Mouse (Mus musculus) hindlimb bud, embryonic 11.5 days (tissue): ENCODE measurements around the gene Itgav.

Experiments
- DNase-seq: peaks from one replicate; pipeline ENCODE4 v3.0.0-alpha.2; 2012; ENCODE audit warnings: low read depth, low spot score; ENCODE audit errors: extremely low spot score

The Itgav gene

DNA sequence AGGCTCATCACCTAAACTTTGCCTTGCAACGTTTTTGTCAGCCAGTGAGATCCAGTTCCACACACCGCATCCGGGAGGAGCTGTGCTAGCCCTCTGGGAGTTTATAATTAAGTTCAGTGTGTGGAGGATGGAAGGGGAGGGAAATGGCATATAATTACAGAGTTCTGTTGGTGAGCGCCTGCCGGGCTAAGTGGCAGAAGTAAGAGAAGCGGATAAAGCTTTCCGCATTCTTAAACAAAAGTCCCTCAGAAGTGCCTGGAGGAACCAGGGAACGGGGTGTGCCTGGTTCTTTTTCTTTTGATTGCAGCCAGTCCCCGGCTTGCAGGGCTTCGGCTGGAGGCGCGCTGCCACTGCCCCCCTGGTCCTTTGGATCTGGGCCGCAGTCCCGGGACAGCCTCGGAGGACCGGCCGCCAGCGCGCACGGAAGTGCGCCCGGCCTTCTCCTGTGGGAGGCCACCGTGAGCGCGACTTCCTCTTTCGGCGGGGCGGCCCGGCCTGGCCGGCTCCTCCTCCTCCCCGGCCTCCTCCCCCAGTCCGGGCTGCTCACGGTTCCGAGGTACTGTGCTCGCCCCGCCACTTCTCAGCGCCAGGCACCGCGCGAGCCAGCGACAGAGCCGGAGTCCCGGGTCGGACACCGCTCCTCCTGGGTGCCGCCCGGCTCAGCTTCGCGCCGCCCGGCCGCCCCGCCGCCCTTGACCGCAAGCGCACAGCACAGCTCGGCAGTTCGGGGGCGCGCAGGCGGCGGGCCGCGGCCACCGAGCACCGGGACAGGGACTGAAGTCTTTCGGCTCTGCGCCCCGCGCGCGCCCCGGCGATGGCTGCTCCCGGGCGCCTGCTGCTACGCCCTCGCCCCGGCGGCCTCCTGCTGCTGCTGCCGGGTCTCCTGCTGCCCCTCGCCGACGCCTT lies at the start of gene Itgav:
Gene Itgav (plus strand): TSS at position 477 of the 906 bp plus-strand sequence.
- DNase-seq = no peak

DNA sequence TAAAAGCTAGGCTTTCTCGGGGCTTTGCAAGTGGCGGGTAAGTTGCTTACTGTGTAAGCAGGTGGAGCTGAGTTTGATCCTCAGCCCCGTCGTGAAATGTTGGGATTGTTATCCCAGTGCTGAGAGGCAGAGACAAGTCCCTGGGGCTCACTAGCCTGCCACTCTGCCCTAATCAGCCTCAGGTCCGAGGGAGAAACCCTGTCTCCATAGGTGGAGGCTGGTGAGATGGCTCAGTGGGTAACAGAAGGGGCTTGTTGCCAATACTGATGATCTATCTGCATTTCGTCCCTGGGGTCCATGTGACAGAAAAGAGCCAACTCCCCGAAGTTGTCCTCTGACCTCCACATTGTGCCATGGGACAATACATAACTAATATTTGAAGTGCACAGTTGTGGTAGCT lies 49.8 kb upstream of the Itgav start:
- DNase-seq = no peak

DNA sequence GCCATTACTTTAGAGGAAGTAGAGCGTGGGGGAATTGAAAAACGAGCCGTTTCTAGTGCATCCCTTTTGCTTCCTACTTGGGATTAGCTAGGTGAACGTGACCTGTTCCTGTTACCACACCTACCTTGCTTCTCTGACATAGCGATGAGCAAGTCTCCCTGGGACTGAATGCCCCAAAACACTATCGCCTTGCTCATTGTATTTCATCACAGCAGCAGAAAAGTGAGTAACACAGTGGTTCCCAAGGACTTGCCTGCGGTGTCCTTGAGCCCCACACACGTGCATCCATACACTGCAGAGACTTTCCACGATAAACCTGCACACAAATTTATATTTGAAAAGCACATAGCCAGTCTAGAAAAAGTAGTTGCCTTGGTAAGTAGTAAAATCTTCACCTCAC lies 49.3 kb upstream of the Itgav start:
- DNase-seq = no peak

DNA sequence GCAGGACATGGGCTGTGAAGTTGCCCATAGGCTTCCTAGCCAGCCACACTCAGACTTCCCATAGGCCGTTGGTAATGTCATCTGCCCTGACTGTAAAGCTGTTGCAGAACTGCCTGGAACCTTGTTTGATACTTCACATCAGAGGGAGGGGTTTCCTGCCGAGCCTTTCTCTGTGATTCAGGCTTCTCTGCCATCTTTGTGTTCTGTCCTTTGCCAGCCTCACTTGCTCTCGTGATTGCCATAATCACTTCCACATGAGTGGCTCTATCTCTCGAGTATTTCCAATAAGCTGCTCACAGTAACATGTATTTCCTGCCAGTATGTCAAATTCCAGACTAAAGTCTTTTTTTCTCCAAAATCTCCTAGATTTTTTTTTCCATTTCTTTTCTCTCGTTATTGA lies 48.5 kb upstream of the Itgav start:
- DNase-seq = no peak

DNA sequence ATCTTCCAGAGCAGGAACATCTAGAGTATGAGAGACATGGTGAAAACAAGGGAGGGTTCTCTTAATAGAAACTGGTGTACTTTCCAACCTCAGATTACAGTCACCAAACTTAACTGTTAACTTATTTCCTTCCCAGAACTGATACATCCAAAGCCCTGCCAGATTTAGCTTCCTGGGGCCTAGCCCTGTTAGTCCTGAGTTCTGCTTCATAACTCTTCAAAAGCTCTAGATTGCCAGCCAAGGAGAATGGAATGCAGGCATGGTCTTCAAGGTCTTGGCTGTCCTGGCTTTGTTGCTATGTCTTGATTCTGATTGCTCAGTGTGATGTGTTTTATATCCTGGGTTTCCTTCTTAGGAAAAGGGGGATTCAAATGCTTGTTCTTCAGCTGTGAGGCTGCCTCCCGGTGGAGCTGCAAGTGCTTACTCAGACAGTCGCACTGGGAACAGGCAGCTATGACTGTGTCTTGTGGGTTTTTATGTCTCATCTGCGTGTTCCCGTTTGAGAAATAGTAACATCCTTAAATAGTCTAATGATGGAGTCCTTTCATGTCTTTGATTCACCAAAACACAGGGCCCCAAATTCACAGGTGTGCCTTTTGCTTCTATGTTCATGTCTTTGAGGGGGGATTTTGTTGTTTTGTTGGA lies 47.8 kb upstream of the Itgav start:
- no peak for DNase-seq

DNA sequence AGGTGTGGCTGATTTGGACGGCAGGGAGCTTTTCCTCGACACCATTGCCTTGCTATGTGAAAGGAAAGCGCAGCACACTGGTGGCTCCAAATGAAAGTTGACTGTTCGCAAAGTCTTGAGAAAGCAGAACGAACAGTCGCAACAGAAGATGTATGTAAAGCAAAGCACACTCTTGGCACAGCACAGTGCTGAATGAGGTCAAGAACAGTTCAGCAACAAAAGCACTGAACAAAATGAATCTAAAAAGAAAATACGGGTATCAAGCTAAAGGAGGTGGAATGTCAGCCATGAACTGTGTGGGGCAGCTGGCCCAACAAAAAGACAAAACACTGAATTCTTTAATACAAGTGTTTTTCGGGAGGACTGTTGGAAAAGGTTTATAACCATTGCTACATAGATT lies 42.9 kb upstream of the Itgav start:
- DNase-seq = no peak

DNA sequence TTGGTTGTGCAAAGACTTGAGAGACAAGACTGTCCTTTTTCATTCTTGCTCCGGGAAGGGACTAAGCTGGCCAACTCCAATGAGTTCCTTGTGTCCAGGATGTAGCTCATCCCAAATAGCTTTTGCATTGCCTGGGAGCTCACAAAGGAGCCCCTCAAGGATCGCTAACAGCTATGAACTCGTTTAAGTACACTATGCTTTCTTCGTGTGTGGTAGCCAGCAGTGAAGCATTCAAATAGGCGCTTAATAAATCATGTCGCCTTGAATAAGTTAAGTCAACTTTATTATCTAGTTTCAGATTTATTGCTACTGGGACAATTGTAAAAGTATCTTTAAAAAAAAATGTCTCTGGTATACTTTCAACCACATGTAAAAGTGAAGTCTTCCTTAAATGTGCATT lies 42.4 kb upstream of the Itgav start:
- DNase-seq = no peak

DNA sequence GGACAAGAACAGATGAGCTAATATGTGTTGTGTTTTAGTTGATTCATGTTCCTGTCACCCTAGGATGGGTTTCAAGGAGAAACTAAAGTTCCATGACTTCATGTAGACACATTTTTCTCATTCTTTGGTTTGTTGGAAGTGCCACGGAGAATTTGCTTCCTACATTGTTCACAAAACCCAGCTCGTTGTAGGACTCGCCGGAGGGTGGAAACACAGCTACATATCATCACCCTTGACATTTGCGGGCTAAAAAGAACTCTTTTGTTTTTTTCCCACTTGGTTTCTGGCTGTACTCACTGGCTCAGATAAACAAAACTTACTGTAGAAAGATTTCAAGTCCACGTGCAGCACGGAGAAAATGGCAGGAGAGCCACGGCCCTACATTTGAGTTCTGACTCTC lies 41.9 kb upstream of the Itgav start:
- DNase-seq = no peak

DNA sequence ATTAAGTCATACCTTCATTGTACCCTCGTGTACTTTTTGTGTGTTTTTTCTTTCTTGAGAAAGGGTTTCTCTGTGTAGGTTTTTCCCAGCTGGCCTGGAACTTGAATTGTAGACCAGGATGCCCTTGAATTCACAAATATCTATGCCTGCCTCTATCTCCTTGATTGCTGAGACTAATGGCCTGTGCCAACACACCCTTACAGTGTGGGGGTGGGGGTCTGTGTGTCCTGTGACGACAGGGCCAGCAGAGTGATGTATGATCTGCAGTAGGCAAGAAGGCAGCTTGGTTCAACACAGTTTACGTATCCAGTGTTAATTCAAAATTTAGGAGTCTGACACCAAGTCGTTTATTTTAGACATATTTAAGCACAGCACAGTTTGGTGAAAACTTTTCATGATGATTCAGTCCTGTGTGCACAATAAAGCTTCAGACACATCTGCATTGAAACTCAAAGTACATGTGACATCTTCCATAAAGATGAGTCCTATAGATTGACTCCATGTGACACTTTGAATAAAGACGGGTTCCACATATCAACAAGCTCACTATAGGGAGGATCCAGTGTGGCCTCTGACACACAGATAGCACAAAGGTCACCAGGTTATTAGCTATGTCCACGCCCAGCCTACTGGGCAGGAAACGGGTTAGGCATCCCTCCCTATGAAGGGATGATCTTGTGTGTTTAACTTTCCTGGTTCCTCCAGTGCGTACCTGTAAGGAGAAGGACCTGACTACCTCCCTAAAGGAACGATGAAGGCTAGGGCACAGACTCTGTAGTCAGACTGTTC lies 40.3 kb upstream of the Itgav start:
- no peak for DNase-seq

DNA sequence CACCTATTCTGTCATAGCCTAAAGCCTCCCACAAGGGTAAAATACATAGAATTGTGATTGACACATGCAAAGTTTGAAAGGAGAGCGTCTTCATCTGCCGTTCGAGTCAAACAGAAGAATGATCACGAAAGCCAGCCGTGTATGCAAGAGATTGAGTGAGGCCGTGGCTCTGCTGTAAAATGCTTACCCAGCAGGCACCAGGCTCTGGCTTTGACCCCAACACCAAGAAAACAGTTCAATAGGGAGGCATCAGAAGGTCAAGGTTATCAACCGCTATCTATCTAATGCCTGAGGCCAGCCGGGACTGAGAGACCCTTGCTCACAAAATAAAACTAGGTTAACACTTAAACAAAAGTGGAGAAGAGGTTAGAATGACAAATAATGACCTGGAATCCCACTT lies 39.5 kb upstream of the Itgav start:
- no peak for DNase-seq

DNA sequence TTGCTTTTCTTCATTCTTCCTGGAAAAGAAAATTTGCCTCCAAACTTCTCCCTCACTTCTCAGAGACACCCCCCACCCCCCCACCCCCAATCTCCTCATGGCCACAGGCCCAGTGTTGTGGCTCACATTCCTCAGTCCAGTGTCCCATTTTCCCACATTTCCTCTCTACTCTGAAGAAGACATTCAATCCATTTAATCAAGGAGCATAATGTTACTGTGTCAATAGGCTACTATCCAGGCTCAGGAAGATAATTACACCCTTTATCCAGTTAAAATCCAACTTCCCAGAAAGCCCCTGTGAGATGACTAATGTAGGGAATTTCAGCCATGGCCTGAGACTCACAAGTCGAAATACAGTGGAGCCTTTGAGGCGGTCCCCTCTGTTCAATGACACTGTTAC lies 33.8 kb upstream of the Itgav start:
- DNase-seq = no peak

DNA sequence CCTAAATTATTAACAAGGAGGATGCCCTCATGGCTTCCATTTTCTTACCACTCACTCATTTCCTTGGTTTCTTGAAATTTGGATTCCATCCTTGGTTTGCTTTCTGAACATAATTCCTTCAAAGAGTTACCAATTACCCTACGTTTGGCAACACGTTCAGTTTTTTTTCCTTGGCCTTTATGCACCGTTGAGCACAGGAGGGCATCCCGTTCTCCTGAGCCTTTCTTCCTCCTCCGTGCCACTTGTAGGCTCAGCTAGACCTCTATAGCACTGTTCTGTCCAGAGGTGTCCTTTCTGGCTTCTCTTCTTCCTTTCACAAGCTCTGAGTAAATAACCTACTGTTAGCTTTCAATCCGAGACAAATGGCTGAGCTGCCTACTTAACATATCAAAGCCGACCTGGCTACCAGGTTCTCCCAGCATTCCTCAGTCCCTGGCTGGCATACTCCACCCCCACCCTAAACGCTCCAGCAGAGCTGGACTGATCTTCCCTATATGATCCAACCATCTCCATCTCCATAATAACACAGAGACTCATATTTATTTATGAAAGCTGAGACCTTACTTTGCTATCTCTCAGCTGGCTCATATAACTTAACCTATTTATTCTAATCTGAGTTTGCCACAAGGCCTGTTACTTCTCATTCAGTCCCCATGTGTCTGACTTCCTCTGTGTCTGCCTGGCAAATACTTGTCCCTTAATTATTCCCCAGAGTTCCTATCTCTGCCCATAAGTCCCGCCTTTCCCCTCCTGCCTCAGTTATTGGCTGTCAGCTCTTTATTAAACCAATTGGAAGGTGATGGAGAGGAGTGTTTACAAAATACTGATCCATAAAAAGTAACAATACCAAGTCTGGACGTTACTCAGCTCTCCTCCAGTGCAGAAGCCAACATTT lies 31.3 kb upstream of the Itgav start:
- DNase-seq = no peak

DNA sequence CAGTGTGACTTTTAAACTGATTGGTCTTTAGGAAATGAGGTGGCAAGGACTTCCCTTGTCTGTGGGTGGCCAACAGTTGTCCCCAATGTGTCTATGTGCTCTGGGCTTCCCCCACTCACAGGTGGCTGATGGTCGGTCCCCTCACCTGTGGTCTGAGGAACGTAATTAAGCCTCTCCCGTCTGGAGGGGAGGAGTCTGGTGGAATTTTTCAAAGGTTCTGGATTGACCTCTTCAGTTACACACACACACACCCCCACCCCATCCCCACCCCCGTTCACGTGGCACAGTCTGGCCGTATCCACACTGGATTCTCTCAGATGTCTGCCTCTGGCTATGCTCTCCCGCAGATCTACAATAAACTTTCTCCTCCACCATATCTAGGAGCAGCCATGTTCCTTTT lies 30.1 kb upstream of the Itgav start:
- no peak for DNase-seq

DNA sequence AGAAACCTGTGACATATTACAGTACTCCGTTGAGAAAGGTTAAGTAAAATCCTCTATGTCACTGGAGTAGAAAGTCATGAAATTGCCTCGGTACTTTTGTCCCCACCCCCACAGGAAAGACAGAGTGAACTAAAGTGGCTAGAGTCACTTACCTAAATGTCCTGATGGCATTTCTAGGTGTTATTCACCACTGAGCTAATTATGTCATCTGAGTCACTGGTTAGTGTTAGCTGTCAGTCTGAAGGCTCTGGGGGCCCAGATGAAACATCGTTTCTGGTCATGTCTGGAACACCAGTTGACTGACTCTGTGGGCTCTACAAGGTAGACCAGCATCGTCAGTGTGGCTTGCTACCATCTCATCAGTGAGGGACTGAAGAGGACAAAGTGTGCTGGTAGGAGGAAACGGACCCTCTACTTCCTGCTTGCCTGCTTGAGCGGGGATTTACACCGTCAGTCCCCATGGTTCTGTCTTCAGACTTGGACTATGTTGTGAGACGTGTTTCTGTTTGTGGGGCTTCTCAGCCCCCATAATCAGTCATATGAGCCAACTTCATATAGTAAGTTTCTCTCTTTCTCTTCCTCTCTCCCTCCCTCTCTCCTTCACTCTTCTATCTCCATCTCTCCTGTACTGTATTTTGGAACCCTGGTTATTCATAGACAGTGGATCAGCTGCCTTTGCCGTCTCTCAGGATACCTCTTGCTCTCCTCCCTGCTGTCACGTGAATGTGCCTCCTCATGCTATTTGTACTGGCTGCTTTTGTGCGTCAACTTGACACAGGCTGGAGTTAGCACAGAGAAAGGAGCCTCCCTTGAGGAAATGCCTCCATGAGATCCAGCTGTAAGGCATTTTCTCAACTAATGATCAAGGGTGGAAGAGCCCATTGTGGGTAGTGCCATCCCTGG lies 28.6 kb upstream of the Itgav start:
- DNase-seq = no peak

DNA sequence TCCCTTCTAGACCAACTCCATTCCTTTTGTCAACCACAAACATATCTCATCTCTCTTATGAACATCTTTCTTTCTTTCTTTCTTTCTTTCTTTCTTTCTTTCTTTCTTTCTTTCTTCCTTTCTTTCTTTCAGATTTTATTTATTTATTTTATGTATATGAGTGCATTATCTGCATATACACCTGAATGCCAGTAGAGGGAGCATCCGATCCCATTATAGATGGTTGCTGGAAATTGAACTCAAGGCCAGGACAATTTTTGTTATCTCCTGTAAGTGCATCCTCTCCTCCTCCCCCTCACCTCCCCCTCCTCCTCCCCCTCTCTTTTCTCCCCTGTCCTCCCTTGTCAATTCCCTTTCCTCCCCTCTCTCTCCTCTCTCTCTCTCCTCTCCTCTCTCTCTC lies 25.7 kb upstream of the Itgav start:
- no peak for DNase-seq

DNA sequence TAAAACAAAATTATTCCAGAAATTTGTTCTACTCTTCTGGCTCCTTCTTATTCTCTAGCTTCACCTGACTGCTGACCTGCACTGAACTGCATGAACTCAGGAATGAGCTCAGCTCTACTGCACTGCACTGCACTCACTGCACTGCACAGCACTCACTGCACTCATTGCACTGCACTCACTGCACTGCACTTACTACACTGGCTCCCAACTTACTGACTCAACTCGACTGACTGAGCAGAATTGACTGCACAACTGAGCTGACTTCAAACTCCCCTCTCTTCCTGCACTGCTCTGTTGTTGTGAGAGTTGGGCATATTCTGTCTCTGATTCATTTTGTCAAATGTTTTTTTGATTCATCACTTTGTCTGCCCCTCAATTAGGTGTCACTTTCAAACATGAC lies 24.9 kb upstream of the Itgav start:
- no peak for DNase-seq

DNA sequence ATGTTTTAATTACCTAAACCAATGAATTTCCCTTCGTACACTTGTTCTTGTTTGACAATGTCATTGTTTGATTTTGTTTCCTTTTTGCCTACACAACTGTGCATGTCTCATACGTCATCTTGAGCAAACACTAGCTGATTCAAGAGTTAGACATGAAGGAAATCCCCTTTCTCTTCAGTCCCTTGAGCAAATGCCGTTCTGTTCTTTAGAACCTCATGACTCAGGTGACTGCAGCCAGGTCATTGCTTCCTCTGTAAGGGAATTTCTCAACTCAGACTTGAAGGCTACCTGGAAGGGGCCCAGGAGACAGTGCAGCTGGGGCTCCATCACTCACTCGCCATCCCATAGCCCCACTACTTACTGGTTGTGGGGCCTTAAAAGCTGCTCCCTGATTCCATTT lies 23.5 kb upstream of the Itgav start:
- no peak for DNase-seq

DNA sequence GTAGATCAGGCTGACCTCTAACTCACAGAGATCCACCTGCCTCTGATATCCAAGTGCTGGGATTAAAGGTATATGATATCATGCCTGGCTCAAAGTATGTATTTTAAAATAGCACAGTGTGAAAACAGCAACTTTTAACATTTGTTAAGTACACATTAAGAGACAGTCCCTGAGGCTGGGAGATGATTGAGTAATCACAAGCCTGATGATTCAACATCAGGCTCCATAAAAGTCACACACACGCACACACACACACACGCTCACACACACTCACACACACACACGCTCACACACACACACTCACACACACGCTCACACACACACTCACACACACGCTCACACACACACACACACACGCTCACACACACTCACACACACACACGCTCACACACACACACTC lies 21.8 kb upstream of the Itgav start:
- DNase-seq = no peak

DNA sequence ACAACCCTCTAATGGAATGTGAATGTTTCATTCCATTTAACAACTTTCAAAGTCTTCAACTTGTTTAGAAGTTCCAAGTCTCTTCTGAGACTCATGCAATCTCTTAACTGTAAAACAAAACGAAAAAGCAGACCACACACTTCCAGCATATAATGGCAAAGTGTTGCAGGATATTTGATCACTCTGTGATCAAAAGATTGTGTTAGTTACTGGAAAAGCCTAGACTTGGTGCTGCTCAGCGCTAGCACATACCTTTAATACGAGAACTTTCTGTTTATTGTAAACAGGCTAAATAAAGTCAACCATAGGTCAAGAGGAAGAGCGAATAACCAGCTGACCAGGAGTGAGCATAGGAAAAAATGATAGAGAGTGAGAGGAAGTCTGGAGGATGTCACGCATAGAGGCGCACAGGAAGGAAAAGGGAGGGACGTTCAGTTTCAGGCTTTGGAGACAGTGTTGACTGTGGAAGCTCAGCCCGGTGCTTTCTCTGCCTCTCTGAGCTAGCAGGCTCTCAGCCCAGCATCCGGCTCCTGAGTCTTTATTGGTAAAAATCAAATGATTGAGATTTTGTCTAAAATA lies 18.5 kb upstream of the Itgav start:
- no peak for DNase-seq
